ENCODE assay signal across 7 mouse cellular contexts in genomic region chr8:94012013-94012951, GRCm38 (mm10). TPM values are rescaled to one million over a fixed set of nuclear protein-coding genes. Genes with fewer than 3 reads are reported as not detected.
A peak's percentile ranks its signal among the peaks of the same experiment; 100 is the strongest.
DNase-seq lines count a peak whose midpoint lies in the region; ATAC-seq and TF ChIP-seq lines count a peak whose summit lies in the region.

Gene Amfr, minus strand, starts transcription at chr8:94012842.

- H3K9ac ChIP-seq in hindbrain, postnatal 0 days (replicated peaks; ENCODE audit: low read length), result peak within 1 kb of the TSS; percentile 99

- no peaks in the 10 kb centered on the region for H3K36me3 ChIP-seq in hindbrain, postnatal 0 days (ENCODE audit: insufficient read depth, low read length)

- intact Hi-C loops in left cerebral cortex, postnatal 25 days (cut with DNase I), result loop anchor here (2.0 kb wide), 1 partner anchor 25 kb away; the partner anchor contains the start of genes Nudt21 and Ogfod1

- peak; percentile 77 to 79 for DNase-seq in adrenal gland, adult 18-20 months (ENCODE audit: low spot score in 2 of 2)
- DNase-seq in gastrocnemius, adult 8-10 months (ENCODE audit: low spot score in 2 of 2), result peak; percentile 36 to 49
- DNase-seq in hindbrain, postnatal 0 days (ENCODE audit: low spot score), result peak; percentile 89
- peak; percentile 49 to 62 for DNase-seq in left cerebral cortex, postnatal 25 days (ENCODE audit: low spot score in 2 of 2)
- peak; percentile 76 for DNase-seq in mesoderm, embryonic 11.5 days (ENCODE audit: low read depth, low spot score)
- peak; percentile 30 to 38 for DNase-seq in right cerebral cortex, postnatal 36 days (ENCODE audit: low spot score in 2 of 2)

- TF ChIP-seq POLR2A in cortical plate, adult 2 months (IDR thresholded peaks at IDR 0.05; ENCODE audit: extremely low read depth, insufficient read depth, low read length), result no peak

- under 1% methylated on average over 96 of the region's 130 CpGs for WGBS in hindbrain, postnatal 0 days

- H3K27me3 ChIP-seq in hindbrain, postnatal 0 days (ENCODE audit: insufficient read depth, low read length), result no peaks in the 10 kb centered on the region

- peak; percentile 95 for ATAC-seq in hindbrain, postnatal 0 days

- H3K27ac ChIP-seq in cortical plate, adult 2 months (ENCODE audit: insufficient read depth, low read length), result peak within 1 kb of the TSS; percentile 100
- peak within 1 kb of the TSS; percentile 98 for H3K27ac ChIP-seq in hindbrain, postnatal 0 days

- H3K9me3 ChIP-seq in hindbrain, postnatal 0 days (ENCODE audit: low read length), result no peaks in the 10 kb centered on the region

- H3K4me2 ChIP-seq in hindbrain, postnatal 0 days (ENCODE audit: low read depth, low read length), result peak within 1 kb of the TSS; percentile 90

- no peak for TF ChIP-seq CTCF in cortical plate, adult 2 months (IDR thresholded peaks at IDR 0.05; ENCODE audit: extremely low read depth, insufficient read depth, low read length)
- TF ChIP-seq CTCF in hindbrain, postnatal 0 days (IDR thresholded peaks at IDR 0.05; ENCODE audit: low read depth), result no peak

- H3K4me1 ChIP-seq in cortical plate, adult 2 months (ENCODE audit: control insufficient read depth, insufficient read depth, low read length), result peaks cover 9% of the 10 kb centered on the region; the same call in 1 of the 2 replicates
- peaks cover 12% of the 10 kb centered on the region for H3K4me1 ChIP-seq in hindbrain, postnatal 0 days (ENCODE audit: insufficient read depth, low read length)

- H3K4me3 ChIP-seq in cortical plate, adult 2 months (ENCODE audit: insufficient read depth, low read length), result peak within 1 kb of the TSS; percentile 58
- H3K4me3 ChIP-seq in hindbrain, postnatal 0 days (ENCODE audit: low read length), result peak within 1 kb of the TSS; percentile 95

RNA-seq across cellular contexts. Expression of gene Amfr, which starts in this region (rescaled TPM):
- 100 to 1,000 TPM; 174 to 283 TPM for total RNA-seq in adrenal gland, adult 18-20 months (2021)
- 110 and 115 TPM in 2 replicates for polyA plus RNA-seq in cortical plate, adult 2 months (2012; rRNA removed)
- total RNA-seq in gastrocnemius, adult 8-10 months (2022), result 100 to 1,000 TPM; 115 to 150 (median 130) TPM
- total RNA-seq in hindbrain, postnatal 0 days (2014; rRNA removed), result 195 and 265 TPM in 2 replicates
- polyA plus RNA-seq in hindbrain, postnatal 0 days (2015; fragmentation: Nextera tagmentation; extraction: Ambion mirVana), result 86.9 and 88.9 TPM in 2 replicates
- total RNA-seq in left cerebral cortex, postnatal 25 days (2021), result 100 to 1,000 TPM; 114 to 115 TPM

Comparison
In these comparisons a context has a peak if more than half of its experiments do, and no peak if none do; other contexts are left out.
1. Peak in every context shown above with its lines: DNase-seq, ATAC-seq, H3K4me3 ChIP-seq and H3K27ac ChIP-seq.
2. DNase-seq: peak in every context shown above with its lines; median percentile 89 in hindbrain, postnatal 0 days; 78 in adrenal gland, adult 18-20 months; 76 in mesoderm, embryonic 11.5 days; 56 in left cerebral cortex, postnatal 25 days; 42 in gastrocnemius, adult 8-10 months; 34 in right cerebral cortex, postnatal 36 days.